Mouse (Mus musculus): ENCODE results near the gene Gm11437.

The Gm11437 gene
- long read RNA-seq, experiment 1, result 0 reads
- long read RNA-seq, experiment 2, result 0 reads

GRCm38 (mm10) chr11:84167046-84167526, at the start of gene Gm11437:
Gene Gm11437, minus strand, starts transcription at chr11:84167476.
- intact Hi-C loops (cut with DNase I), result no loop called here

DNA sequence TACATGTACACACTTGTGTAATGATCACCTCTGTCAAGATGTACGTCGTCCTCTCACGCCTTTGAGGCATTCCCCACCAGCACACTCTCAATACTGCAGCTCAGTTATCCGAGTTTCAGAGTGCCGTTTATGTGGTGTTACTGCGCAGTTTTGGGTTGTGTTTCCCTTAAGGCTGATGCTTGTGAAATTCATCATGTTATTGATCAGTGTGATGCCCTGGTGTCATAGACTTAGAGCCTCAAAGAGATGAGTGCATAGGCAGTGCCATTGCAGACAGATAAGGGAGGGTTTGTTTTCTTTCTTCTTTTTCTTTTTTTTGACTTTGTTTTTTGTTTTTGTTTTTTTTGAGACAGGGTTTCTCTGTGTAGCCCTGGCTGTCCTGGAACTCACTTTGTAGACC, 43.6 kb upstream of the Gm11437 start:
- intact Hi-C loops (cut with DNase I), result no loop called here

DNA sequence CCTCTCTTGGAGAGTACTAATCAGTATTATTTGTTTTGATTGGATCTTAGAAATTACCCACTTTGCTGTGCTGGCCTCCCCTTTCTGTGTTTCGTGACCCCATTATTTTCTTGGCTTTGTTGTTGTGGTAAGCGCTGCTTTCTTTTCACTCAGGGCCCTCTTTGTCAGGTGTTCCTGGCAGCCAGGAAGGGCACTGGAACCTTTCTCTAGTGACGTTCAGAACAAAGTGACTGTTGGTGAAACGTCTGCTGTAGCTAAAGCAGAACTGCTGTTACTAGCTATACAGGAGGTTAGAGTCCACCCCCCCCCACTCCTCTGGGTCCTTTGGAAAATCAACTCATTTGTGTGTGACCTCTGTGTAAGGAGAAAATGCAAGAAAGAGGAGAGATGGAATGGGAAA, 38.5 kb upstream of the Gm11437 start:
- intact Hi-C loops (cut with DNase I), result no loop called here

- intact Hi-C loops (cut with DNase I), result no loop called here
Observed at GRCm38 (mm10) chr11:84197607-84198402, 30.5 kb upstream of the Gm11437 start.

GRCm38 (mm10) chr11:84194751-84195150, 27.5 kb upstream of the Gm11437 start:
- intact Hi-C loops (cut with DNase I), result no loop called here

DNA sequence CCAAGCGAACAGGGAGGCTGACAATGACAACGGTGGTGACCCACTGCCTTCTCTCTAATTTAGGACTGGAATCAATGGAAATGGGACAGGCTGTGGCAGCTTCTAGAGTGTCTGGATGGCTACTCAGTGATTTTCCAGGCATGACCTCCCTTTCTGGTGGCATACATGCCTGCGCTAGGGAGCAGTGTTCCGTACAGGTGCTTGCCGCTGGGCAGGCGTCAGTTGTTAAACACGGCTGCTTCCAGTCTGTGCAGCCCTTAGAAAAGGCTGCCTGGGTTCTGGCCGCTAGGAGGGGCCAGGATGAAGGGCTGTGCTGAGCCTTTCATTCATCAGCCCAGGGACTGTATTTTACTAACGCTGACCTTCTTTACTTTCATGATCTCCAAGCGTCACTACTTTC, 26.0 kb upstream of the Gm11437 start:
- intact Hi-C loops (cut with DNase I), result no loop called here

GRCm38 (mm10) chr11:84190581-84191233, 23.4 kb upstream of the Gm11437 start:
- intact Hi-C loops (cut with DNase I), result no loop called here

- intact Hi-C loops (cut with DNase I), result no loop called here
Observed at GRCm38 (mm10) chr11:84188530-84188929, 21.3 kb upstream of the Gm11437 start.

DNA sequence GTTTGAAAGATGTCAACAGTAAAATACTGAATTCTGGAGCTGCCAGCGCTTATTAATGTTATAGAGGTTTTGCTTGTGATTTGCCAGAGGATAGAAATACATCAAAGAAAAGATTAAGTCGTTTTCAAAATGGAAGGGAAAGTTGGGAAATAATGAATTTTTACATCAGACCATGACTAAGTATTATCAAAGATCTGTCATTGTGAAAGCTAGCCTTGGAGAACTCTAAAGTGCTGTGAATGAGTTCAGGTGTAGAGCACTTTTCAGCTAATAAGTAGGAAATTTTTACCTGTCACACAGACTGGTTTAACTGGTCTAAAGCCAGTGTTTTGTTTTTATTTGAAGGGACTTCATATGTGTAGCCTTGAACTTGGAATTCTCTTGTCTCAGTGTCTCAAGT, 14.0 kb upstream of the Gm11437 start:
- intact Hi-C loops (cut with DNase I), result no loop called here

- intact Hi-C loops (cut with DNase I), result loop anchor here (2.0 kb wide), 1 partner anchor 63 kb away; no protein-coding TSS in a partner anchor
Observed at GRCm38 (mm10) chr11:84179954-84180598, 12.8 kb upstream of the Gm11437 start.

GRCm38 (mm10) chr11:84179226-84179953, 12.1 kb upstream of the Gm11437 start:
- intact Hi-C loops (cut with DNase I), result loop anchor here (2.0 kb wide), 1 partner anchor 63 kb away; no protein-coding TSS in a partner anchor

DNA sequence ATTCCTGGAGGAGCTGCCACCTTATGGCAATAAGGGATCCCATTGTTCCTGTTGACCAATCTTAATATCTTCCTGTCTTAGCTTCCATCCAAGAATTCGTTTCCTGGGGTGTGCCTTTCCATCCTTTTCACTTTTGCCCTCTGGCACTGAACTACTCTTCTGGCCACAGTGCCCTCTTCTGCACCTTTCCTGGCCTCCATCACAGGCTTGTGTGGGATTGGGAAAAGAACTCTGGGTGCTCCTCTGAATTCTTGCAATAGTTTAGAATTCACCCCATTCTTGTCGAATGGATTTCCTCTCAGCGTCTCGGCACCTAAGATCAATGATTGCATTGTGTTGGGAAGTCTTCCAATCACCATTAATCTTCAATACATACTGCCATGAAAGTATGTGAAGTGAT, 11.3 kb upstream of the Gm11437 start:
- intact Hi-C loops (cut with DNase I), result loop anchor here (2.0 kb wide), 1 partner anchor 64 kb away; no protein-coding TSS in a partner anchor

DNA sequence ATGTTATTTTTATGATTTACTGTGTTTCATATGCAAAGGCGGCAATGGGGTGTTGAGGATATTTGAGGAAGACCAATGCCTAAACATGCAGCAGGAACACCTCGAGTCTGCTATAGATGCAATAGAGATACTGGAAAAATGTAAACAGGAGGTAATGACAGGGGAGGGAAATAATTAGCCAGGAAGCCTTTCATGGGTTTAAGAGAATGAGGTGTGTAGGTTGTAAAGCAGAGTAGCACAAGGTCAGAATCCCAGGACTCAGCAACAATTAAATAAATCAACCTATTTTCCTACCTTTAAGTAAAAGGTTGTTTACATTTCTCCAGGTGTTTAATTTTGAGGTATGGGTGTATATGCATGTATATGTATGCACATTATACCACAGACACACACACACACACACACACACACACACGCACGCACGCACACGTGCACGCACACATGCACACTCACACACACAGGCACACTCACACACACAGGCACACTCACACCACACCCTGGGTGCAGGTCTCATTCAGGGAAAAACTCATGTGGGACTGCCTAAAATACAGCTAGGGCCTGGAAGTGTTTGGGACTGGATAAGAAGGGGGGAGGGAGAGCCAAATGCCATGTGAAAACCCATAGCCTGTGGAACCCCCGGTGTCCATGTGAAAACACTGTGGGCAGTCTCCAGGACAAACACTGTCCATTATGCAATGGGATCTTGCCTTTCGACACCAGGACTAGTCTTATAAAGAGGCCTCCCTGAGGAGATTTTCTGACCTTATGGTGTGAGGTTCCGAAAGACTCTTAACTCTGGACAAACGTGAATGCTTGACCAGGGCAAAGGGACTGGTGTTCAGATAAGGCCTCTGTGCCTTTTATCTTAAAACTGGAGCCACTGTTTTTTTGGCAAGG, 5.5 kb upstream of the Gm11437 start:
- intact Hi-C loops (cut with DNase I), result no loop called here

- intact Hi-C loops (cut with DNase I), result no loop called here
Observed at GRCm38 (mm10) chr11:84168701-84169288, 1.5 kb upstream of the Gm11437 start.

GRCm38 (mm10) chr11:84164561-84164960, 2.7 kb downstream of the Gm11437 start:
- intact Hi-C loops (cut with DNase I), result no loop called here

DNA sequence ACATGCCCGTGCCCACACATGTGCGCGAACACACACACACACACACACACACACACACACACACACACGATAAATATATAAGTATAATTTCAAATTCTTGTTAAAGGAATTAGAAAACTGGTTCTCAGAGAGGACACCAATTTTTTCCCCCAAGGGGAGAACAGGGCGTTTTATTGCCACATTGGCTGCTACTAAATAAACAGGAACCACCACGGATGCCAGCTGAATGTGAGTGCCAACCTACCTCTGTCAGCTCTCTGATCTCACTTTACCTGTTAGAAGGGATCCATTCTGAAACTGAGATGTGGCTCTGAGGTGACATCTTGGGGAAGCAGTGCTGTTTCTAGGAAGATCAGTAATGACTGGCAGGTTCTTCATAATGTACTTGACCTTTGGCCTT, 3.2 kb downstream of the Gm11437 start:
- intact Hi-C loops (cut with DNase I), result no loop called here

DNA sequence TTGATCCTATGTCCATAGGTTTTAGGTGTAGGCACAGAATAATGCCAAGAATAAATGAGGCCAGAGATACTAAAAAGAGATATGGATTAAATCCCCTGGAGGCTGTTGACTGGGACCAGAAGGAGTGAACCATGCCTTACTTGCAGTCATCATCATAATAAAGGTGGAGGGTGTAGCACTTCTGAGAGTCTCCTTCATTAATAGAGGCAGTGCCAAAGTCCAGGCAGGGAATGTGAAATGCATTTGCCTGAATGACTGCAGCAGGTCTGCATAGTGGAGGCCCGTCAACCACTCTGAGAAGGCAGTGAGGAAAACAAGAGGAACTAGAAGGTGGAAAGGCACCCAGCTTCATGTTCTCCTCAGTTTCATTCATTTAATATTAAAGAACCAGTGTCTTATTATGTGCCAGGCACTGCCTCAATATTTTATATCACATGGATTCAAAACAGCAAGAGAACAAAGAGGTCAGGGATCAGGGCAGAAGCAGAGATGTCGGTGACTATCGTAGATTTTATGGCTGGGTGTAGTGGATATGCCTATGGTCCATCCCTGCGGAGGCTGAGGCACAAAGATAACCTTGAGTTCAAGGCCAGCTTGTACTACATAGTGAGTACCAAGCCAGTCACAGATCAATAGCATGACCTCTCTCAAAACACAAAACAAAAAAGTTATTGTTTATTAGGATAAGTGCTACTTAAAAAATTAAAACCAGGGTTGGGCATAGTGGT, 10.6 kb downstream of the Gm11437 start:
- intact Hi-C loops (cut with DNase I), result no loop called here

- intact Hi-C loops (cut with DNase I), result no loop called here
Observed at GRCm38 (mm10) chr11:84150884-84151283, 16.4 kb downstream of the Gm11437 start.

- intact Hi-C loops (cut with DNase I), result no loop called here
Observed at GRCm38 (mm10) chr11:84146081-84146480, 21.2 kb downstream of the Gm11437 start.
